Mouse (Mus musculus) embryonic fibroblast, embryonic 13.5 days (primary cell): ENCODE results near the gene Phldb2. TPM values are rescaled to one million over a fixed set of nuclear protein-coding genes. Genes with fewer than 3 reads are reported as not detected.

Source experiments
- H3K27ac ChIP-seq: 2 replicates; pipeline ENCODE4 v1.5.1; 2012; ENCODE audit warnings: low read length, control low read depth, inconsistent platforms; ENCODE audit not compliant: insufficient read depth
- H3K4me1 ChIP-seq: 2 replicates; pipeline ENCODE4 v1.6.1; 2011; ENCODE audit warnings: low read length; ENCODE audit not compliant: control insufficient read depth, insufficient read depth
- H3K4me3 ChIP-seq: 2 replicates; pipeline ENCODE4 v1.5.1; 2011; ENCODE audit warnings: mild to moderate bottlenecking, control low read depth, low read length; ENCODE audit not compliant: insufficient read depth
- CTCF ChIP-seq: IDR thresholded peaks from 2 replicates; pipeline ENCODE4 v1.5.1; 2011; ENCODE audit warnings: mild to moderate bottlenecking, control low read depth, low read length, moderate library complexity, borderline replicate concordance; ENCODE audit not compliant: insufficient read depth
- POLR2A ChIP-seq: IDR thresholded peaks from 2 replicates; pipeline ENCODE4 v1.6.1; 2011; ENCODE audit warnings: low read depth, mild to moderate bottlenecking, control low read depth, low read length, moderate library complexity
- polyA plus RNA-seq: library from polyadenylated mRNA; stranded (reverse); fragments of >200 nt; gene quantifications from 2 replicates; pipeline ENCODE4 v1.2.4, GENCODE M21; 2011; ENCODE audit warnings: low read depth; ENCODE audit not compliant: missing spikeins, insufficient read length

Phldb2 gene
- polyA plus RNA-seq, 1 experiment, result 253 TPM

- H3K4me3 ChIP-seq, result no peak overlapping the region
- H3K27ac ChIP-seq, result no peak overlapping the region
- H3K4me1 ChIP-seq, result no peaks in the 10 kb centered on the region
- TF ChIP-seq CTCF (no peak), POLR2A (no peak)
Measured at GRCm38 (mm10) chr16:45791286-45791685, 162.1 kb downstream of the Phldb2 start.

GRCm38 (mm10) chr16:45789311-45789710 lies 164.1 kb downstream of the Phldb2 start:
- no peak overlapping the region for H3K27ac ChIP-seq
- TF ChIP-seq POLR2A (no peak), CTCF (no peak)
- H3K4me3 ChIP-seq, result no peak overlapping the region
- no peaks in the 10 kb centered on the region for H3K4me1 ChIP-seq

- no peak overlapping the region for H3K27ac ChIP-seq
- H3K4me3 ChIP-seq, result no peak overlapping the region
- no peaks in the 10 kb centered on the region for H3K4me1 ChIP-seq
- no peak for TF ChIP-seq CTCF
- TF ChIP-seq POLR2A, result no peak
Measured at GRCm38 (mm10) chr16:45787650-45788049, 165.7 kb downstream of the Phldb2 start.

- Histone ChIP-seq H3K4me3 (no peak overlapping the region), H3K4me1 (no peaks in the 10 kb centered on the region), H3K27ac (no peak overlapping the region)
- TF ChIP-seq CTCF (no peak), POLR2A (no peak)
Measured at GRCm38 (mm10) chr16:45786639-45787038, 166.8 kb downstream of the Phldb2 start.

GRCm38 (mm10) chr16:45780001-45780400 lies 173.4 kb downstream of the Phldb2 start:
- H3K4me3 ChIP-seq, result no peak overlapping the region
- no peak overlapping the region; the same call in 1 of the 2 replicates for H3K27ac ChIP-seq
- TF ChIP-seq POLR2A, result no peak
- no peaks in the 10 kb centered on the region for H3K4me1 ChIP-seq

GRCm38 (mm10) chr16:45774813-45775212 lies 178.6 kb downstream of the Phldb2 start:
- Histone ChIP-seq H3K27ac (no peak overlapping the region), H3K4me1 (no peaks in the 10 kb centered on the region), H3K4me3 (no peak overlapping the region)
- TF ChIP-seq POLR2A (no peak), CTCF (no peak)

- H3K4me1 ChIP-seq, result no peaks in the 10 kb centered on the region; the same call in 1 of the 2 replicates
- H3K27ac ChIP-seq, result no peak overlapping the region
- TF ChIP-seq POLR2A (no peak), CTCF (no peak)
- H3K4me3 ChIP-seq, result no peak overlapping the region
Measured at GRCm38 (mm10) chr16:45770914-45771313, 182.5 kb downstream of the Phldb2 start.

- peak overlapping the region; percentile 76; the same call in 1 of the 2 replicates for H3K27ac ChIP-seq
- H3K4me1 ChIP-seq, result peaks cover 5% of the 10 kb centered on the region
- no peak for TF ChIP-seq CTCF
- no peak for TF ChIP-seq POLR2A
- no peak overlapping the region for H3K4me3 ChIP-seq
Measured at GRCm38 (mm10) chr16:45767853-45768640, 185.4 kb downstream of the Phldb2 start.

GRCm38 (mm10) chr16:45767434-45767833 lies 186.0 kb downstream of the Phldb2 start:
- Histone ChIP-seq H3K4me3 (no peak overlapping the region), H3K27ac (peak overlapping the region; percentile 76; the same call in 1 of the 2 replicates), H3K4me1 (peaks cover 5% of the 10 kb centered on the region)
- TF ChIP-seq POLR2A, result no peak
- no peak for TF ChIP-seq CTCF

GRCm38 (mm10) chr16:45765801-45766494 lies 187.4 kb downstream of the Phldb2 start:
- Histone ChIP-seq H3K27ac (peak overlapping the region; percentile 70), H3K4me1 (peaks cover 5% of the 10 kb centered on the region), H3K4me3 (no peak overlapping the region)
- TF ChIP-seq POLR2A, result no peak
- no peak for TF ChIP-seq CTCF
